Mouse (Mus musculus) CH12.LX (cell line): ENCODE results near the gene P2ry6.

Experiments
- CTCF ChIP-seq, 2 experiments: IDR thresholded peaks in 1 of 2; conservative IDR thresholded peaks in 1 of 2; 2 replicates each; pipeline ENCODE4 v1.5.1; 2011 to 2012; ENCODE audit warnings: low read depth in 2 of 2, low read length in 2 of 2, improper control_type of control experiment in 1 of 2, inconsistent platforms in 1 of 2, mild to moderate bottlenecking in 1 of 2, moderate library complexity in 1 of 2
- MYC ChIP-seq: IDR thresholded peaks from 2 replicates; pipeline ENCODE4 v1.6.1; 2011; ENCODE audit warnings: low read depth, mild to moderate bottlenecking, improper control_type of control experiment, low read length
- POLR2AphosphoS2 ChIP-seq: IDR thresholded peaks from 2 replicates; pipeline ENCODE4 v1.6.1; 2011; ENCODE audit warnings: low read depth, low read length, improper control_type of control experiment

GRCm38 (mm10) chr7:100999623-101000022 lies 25.2 kb upstream of the P2ry6 start:
- TF ChIP-seq CTCF (conservative IDR thresholded peaks at IDR 0.05 in 1 of 2, IDR thresholded peaks at IDR 0.05 in 1 of 2; ENCODE audit: low read depth in 2 of 2, low read length in 2 of 2) = no peak
- no peak for TF ChIP-seq MYC
- TF ChIP-seq POLR2AphosphoS2 = no peak
